Mouse (Mus musculus): Measurements from ENCODE around the gene BC048679. TPM values are rescaled to one million over a fixed set of nuclear protein-coding genes. Genes with fewer than 3 reads are reported as not detected.

The BC048679 gene
- not detected for total RNA-seq (2021)

DNA sequence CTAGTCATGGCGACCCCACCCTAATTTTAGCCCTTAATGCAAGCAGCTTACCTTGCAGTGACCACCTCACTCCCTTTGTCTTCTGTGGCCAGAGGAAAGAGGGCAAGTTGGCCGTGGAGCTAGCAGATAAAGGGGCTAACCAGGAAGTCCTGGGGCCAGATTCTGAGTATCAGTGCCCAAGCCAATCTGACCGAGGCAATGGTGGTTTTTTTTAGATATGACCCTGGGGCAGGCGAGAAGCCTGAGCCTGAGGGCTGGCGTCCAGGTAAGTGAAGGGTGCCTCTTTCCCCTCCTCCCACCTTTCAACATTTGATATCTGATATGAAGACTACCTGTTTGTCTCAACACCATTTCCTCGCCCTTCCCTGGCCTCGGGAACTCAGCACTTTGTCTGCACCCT lies at the start of gene BC048679:
Gene BC048679 (minus strand): TSS at position 101 of the 400 bp plus-strand sequence.
- DNase-seq (ENCODE audit: extremely low spot score in 1 of 2, low spot score in 2 of 2): no peak
- intact Hi-C loops (cut with DNase I): no loop called here

DNA sequence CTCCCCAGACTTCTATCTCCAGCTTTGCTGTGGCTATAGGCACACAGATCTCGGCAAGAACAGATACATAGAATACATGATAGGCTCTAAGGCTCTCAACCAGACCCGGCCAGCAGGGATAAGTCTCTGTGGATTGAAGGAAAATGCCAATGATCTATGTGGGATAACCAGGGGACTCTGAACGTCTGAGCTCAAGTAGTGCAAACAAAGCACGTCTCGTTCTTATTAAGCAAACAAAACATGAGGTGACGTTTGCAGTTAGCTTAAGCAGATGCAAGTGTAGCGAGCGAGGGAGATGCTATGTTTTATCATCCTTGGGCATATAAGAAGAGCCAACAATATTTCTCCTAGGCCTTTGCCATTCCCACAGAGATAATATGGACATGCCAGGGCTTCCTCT lies 44.9 kb upstream of the BC048679 start:
- no peak for DNase-seq (ENCODE audit: extremely low spot score in 1 of 2, low spot score in 2 of 2)
- intact Hi-C loops (cut with DNase I): no loop called here

- intact Hi-C loops (cut with DNase I): no loop called here
- DNase-seq (ENCODE audit: extremely low spot score in 1 of 2, low spot score in 2 of 2): peak; percentile 70 to 81
These were observed 43.9 kb upstream of the BC048679 start for GRCm38 (mm10) chr7:81541924-81542524.

- intact Hi-C loops (cut with DNase I): no loop called here
- DNase-seq (ENCODE audit: extremely low spot score in 1 of 2, low spot score in 2 of 2): no peak
These were observed 42.9 kb upstream of the BC048679 start for GRCm38 (mm10) chr7:81540999-81541398.

GRCm38 (mm10) chr7:81539565-81539964 lies 41.5 kb upstream of the BC048679 start:
- DNase-seq (ENCODE audit: extremely low spot score in 1 of 2, low spot score in 2 of 2): peak in 1 of 2 experiments; percentile 46
- intact Hi-C loops (cut with DNase I): no loop called here

DNA sequence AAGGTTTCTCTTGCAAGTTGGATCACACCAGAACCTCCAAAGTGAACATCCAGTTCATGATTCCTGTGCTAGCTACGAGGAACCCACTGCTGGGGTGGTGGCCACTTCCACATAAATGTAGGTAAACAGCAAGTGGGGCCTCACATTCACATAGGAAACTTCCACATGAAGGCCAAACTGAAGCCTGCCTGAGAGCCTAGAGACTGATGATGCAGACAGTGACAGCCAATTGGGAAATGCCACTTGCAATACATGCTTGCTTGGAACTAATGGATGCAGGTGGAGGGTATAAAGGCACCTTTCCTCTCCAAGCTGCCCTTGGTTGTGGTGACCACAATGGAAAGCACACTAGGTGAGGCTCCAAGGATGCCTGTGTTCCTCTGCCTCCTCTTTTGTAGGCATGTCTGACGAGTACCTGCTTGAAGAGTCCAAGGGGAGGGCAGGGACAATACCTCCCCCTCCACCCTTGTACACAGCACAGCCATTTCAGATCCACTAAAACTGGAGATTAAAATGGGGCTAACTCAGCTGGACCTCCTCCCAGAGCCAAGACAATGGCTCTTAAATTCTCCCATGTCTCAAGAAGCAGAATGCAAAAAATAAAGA lies 40.1 kb upstream of the BC048679 start:
- intact Hi-C loops (cut with DNase I): no loop called here
- peak in 1 of 2 experiments; percentile 34 for DNase-seq (ENCODE audit: extremely low spot score in 1 of 2, low spot score in 2 of 2)

DNA sequence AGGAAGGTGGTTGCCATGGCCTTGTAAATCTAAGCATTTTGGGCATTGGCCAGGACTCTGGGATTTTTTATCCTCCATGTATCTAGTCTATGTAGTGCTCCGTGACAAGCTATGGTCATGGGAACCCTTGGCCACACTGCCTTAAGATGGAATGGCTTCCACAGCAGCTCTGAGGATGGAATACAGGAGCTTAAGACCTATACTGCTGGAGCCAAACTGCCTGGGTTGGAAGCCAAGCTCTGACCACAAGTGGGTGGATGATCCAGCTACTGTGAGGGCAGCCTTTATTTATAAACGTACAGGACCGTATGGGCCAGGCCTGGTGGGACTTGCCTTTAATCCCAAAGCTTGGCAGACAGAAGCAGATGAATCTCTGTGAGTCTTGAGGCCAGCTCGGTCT lies 38.4 kb upstream of the BC048679 start:
- intact Hi-C loops (cut with DNase I): no loop called here
- DNase-seq (ENCODE audit: extremely low spot score in 1 of 2, low spot score in 2 of 2): no peak

- DNase-seq (ENCODE audit: extremely low spot score in 1 of 2, low spot score in 2 of 2): no peak
- intact Hi-C loops (cut with DNase I): no loop called here
These were observed 33.4 kb upstream of the BC048679 start for GRCm38 (mm10) chr7:81531462-81531861.

- DNase-seq (ENCODE audit: extremely low spot score in 1 of 2, low spot score in 2 of 2): no peak
- intact Hi-C loops (cut with DNase I): no loop called here
These were observed 30.8 kb upstream of the BC048679 start for GRCm38 (mm10) chr7:81528918-81529317.

GRCm38 (mm10) chr7:81523663-81524017 lies 25.6 kb upstream of the BC048679 start:
- DNase-seq (ENCODE audit: extremely low spot score in 1 of 2, low spot score in 2 of 2): no peak
- intact Hi-C loops (cut with DNase I): no loop called here

DNA sequence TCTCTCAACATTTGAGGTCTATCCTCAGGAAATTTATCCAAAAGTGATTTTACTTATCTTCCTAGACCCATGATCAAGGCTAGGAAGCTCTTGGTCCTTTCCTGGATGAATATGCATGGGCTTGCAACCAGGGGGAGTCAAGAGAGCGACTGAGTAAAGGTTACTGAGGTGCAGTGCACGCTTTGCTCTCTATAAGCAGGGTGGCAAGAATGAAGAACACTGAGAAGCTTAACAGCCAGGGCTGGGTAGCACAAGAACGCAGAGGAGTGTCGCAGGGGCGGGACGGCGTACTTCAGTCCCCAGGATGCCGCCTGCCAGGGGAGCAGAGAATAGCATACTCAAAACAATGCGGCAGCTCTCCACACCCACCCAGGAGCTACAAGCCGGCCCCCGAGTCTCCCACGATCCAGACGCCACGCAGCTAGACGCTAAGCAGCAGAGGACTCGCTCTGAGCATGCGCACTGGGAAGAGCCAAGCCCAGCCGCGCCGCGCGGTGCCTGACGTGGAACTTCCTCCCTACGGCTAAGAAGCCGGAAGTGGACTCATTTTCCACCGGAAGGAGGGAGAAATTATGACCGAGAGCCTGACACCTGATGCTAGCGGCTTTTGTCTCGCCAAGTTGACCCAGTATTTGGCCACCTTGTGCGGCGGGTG lies 25.1 kb upstream of the BC048679 start:
- peak; percentile 83 to 93 for DNase-seq (ENCODE audit: extremely low spot score in 1 of 2, low spot score in 2 of 2)
- intact Hi-C loops (cut with DNase I): no loop called here

DNA sequence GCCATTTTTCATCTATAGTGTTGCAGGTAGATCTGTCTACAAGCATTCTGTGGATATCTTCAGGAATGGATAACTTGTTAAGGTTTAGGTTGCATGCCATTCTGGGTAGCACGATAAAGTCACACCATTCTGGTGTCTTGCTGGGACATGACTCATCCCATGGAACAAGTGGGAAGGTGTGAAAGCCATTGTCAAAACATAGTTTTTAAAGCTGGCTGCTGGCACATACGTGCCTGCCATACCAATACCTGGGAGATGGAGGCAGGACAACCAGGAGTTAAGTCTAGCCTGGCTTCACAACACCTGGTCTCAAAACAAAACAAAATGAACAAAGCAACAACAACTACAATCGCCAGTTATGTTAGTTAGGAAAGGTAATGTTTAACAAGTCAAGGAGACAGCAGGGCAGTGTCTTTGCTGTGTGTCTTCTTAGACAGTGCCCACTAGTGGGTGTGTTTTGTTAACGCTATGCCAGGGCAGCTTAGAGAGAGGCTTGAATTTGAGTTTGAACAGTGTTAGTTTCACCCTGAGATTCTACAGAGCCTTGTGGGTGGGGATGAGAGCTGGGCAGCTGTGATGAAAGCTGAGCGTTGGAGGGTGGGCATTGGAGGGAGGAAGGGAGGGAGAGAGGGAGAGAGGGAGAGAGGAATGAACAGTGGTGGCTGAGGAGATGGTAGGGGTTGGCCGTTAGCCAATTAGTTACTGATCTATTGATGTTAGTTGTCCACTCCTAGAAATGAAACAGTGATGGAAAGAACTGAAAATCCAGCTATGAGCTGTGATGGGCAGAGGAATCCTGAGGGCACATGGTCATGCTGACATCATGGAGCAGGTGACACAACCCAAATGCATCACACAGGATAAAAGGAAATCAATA lies 18.3 kb upstream of the BC048679 start:
- intact Hi-C loops (cut with DNase I): no loop called here
- DNase-seq (ENCODE audit: extremely low spot score in 1 of 2, low spot score in 2 of 2): no peak

DNA sequence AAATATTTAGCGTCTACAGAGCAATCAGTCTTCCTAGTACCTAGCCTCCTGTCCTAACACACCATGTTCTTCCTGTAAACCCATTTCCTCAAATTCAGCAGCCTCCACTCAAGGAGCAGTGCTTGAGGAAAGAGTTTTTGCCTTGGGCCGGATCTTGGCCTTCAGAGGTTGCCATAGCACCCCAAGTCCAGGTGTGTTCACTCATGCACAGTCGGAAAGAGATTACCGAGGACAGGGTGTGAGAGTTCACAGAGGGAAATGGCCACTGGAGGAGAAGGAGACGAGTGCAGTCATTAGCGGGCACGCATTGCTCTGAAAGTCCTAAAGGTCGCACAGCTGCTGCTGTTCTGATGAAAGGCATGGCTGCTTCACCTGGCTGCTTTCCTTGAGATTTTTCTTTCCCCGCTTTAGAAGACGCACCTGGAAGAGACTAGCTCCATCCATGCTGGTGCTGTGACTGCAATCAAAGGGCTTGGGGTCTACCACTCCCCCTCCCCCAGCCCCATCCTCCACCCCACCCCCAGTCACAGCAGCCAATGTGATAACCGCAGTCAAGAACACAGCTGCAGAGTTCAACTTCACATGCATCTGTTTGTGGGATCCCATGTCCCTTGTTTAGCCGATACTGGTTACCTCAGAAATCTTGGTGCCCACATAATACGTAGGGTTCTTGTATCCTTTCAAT lies 17.0 kb upstream of the BC048679 start:
- no peak for DNase-seq (ENCODE audit: extremely low spot score in 1 of 2, low spot score in 2 of 2)
- intact Hi-C loops (cut with DNase I): no loop called here

- DNase-seq (ENCODE audit: extremely low spot score in 1 of 2, low spot score in 2 of 2): no peak
- intact Hi-C loops (cut with DNase I): no loop called here
These were observed 3.0 kb upstream of the BC048679 start for GRCm38 (mm10) chr7:81501050-81501449.

DNA sequence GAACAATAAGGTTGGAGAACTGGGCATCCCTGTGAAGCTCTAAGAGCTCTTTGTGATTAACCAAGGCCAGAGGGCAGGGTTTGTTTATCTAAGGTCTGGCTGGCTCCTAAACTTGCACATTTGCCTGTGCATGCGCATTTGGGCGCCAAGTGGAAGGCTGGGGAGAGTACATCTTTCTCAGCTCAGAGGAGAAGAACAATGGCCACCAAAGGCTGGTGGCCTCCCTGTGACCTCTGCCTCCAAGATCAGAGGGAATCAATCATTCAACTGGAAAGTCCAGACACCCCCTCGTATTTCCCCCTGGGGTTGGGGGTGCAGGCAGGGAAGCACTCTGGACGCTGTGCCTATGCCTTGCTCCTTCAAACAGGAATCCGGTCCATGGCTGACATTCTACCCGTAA lies 910 bp downstream of the BC048679 start:
- intact Hi-C loops (cut with DNase I): no loop called here
- no peak for DNase-seq (ENCODE audit: extremely low spot score in 1 of 2, low spot score in 2 of 2)

DNA sequence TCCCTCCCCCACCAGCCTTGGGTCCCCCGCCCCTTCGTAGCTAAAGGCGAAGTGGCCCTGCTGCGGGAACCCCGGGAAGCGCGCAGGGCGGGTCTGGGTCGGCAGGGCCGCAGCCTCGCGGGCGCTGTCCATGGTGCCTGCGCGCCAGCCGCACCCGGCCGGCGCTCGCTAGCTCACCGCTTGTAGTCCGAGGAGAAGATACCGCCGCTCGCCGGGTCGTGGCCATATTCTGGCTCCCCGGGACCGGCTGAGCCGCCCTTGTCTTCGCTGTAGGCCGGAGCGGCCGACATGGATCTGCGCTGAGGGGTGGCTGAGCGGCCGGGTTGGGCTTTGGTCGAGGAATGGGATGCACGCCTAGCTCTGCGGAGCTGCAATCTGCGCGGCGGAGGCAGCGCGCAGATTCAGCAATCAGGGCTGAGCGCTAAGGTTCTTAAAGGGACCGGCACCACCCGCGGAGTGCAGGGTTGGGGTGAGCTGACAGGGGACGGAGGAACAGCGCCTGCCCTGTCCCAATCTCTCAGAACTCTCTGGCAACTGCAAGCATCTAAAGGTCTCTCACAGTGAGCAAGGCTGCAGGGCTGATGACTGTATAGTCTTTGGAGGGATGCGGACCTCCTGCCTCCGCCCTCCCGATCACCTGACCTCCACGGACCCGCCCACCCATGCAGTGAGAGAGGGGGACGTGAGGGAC lies 4.6 kb downstream of the BC048679 start, which contains the start of gene Ap3b2:
Gene Ap3b2 (minus strand): TSS at position 595 of the 691 bp plus-strand sequence.
- intact Hi-C loops (cut with DNase I): no loop called here
- DNase-seq (ENCODE audit: extremely low spot score in 1 of 2, low spot score in 2 of 2): peak; percentile 47 to 74

GRCm38 (mm10) chr7:81492628-81493027 lies 5.5 kb downstream of the BC048679 start:
- DNase-seq (ENCODE audit: extremely low spot score in 1 of 2, low spot score in 2 of 2): no peak
- intact Hi-C loops (cut with DNase I): no loop called here

DNA sequence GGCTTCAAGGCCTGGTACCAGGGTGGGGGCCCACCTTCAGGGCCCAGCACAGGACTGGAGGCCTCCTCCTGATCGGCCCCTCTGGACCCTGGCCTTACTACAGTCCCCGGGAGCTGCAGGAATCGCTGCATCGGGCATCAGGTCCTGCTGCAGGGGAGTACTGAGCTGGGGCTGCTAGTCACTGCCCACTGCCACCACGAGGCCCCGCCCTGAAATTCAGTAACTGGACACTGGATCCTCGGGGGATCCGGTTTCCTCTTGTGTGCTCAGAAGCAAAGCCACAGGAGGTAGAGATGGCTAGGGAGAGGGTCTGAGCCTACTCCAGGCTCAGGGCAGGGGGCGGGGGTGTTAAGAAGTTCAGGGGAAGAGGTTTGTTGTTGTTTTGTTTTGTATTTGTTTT lies 8.4 kb downstream of the BC048679 start:
- DNase-seq (ENCODE audit: extremely low spot score in 1 of 2, low spot score in 2 of 2): no peak
- intact Hi-C loops (cut with DNase I): no loop called here

Measured in left cerebral cortex, postnatal 10 days (tissue).